ENCODE assay signal across 8 mouse cellular contexts in genomic region chr1:89454196-89455123, GRCm38 (mm10). TPM values are rescaled to one million over a fixed set of nuclear protein-coding genes. Genes with fewer than 3 reads are reported as not detected.
DNase-seq lines count a peak whose midpoint lies in the region; ATAC-seq lines count a peak whose summit lies in the region.

Gene Agap1, plus strand, starts transcription at chr1:89454806.

- peak within 1 kb of the TSS; percentile 92 for H3K4me2 ChIP-seq in intestine, embryonic 14.5 days (ENCODE audit: low read length)

- DNase-seq in adrenal gland, adult 2 months, result peak; percentile 98
- DNase-seq in embryo, embryonic 11 days, result peak; percentile 97
- peak; percentile 96 for DNase-seq in gastrocnemius, postnatal 25 days
- DNase-seq in intestine, embryonic 14.5 days (ENCODE audit: low spot score), result peak; percentile 92
- peak; percentile 90 to 97 for DNase-seq in left cerebral cortex, postnatal 10 days (ENCODE audit: extremely low spot score in 1 of 2, low spot score in 2 of 2)
- peak; percentile 95 for DNase-seq in right cerebral cortex, postnatal 25 days
- peak; percentile 88 to 93 for DNase-seq in urinary bladder, postnatal 36 days (ENCODE audit: low spot score in 2 of 2)

- peak within 1 kb of the TSS; percentile 80 for H3K9ac ChIP-seq in intestine, embryonic 14.5 days (ENCODE audit: low read length)

- peaks cover 14% of the 10 kb centered on the region for H3K4me1 ChIP-seq in intestine, embryonic 14.5 days (replicated peaks; ENCODE audit: control insufficient read depth, insufficient read depth, low read length)

- H3K4me3 ChIP-seq in intestine, embryonic 14.5 days (ENCODE audit: low read depth, low read length), result peak within 1 kb of the TSS; percentile 77

- under 1% methylated on average over 116 of the region's 118 CpGs for WGBS in intestine, embryonic 14.5 days

- peak within 1 kb of the TSS; percentile 84 for H3K27ac ChIP-seq in intestine, embryonic 14.5 days (ENCODE audit: low read depth)

- H3K9me3 ChIP-seq in intestine, embryonic 14.5 days (ENCODE audit: control insufficient read depth, low read length), result peaks cover 6% of the 10 kb centered on the region; the same call in 1 of the 2 replicates

- intact Hi-C loops in left cerebral cortex, postnatal 10 days (cut with DNase I), result loop anchor here (5.0 kb wide), 2 partner anchors 68 to 212 kb away; no protein-coding TSS in a partner anchor

- no peaks in the 10 kb centered on the region for H3K27me3 ChIP-seq in intestine, embryonic 14.5 days (replicated peaks; ENCODE audit: control insufficient read depth, insufficient read depth, low read length)

- peak; percentile 92 for ATAC-seq in intestine, embryonic 14.5 days (replicated peaks; ENCODE audit: low FRiP score, low TSS enrichment, low read depth)
- peak; percentile 73 for ATAC-seq in megakaryocyte progenitor cell, adult 5-6 weeks (replicated peaks; ENCODE audit: poor library complexity)

- H3K36me3 ChIP-seq in intestine, embryonic 14.5 days (ENCODE audit: control insufficient read depth, insufficient read depth, low read length), result no peaks in the 10 kb centered on the region

RNA-seq across cellular contexts. Expression of gene Agap1, which starts in this region (rescaled TPM):
- 10 to 100 TPM; 46.2 to 61.6 TPM for total RNA-seq in adrenal gland, adult 2 months (2021)
- polyA plus RNA-seq in adrenal gland, adult 2 months (2012; rRNA removed), result 11.3 and 15.5 TPM in 2 replicates
- total RNA-seq in gastrocnemius, postnatal 25 days (2021), result 10 to 100 TPM; 15.1 to 21.8 TPM
- 16.6 and 17.9 TPM in 2 replicates for polyA plus RNA-seq in intestine, embryonic 14.5 days (2014; fragmentation: Nextera tagmentation; extraction: Ambion mirVana)
- total RNA-seq in left cerebral cortex, postnatal 10 days (2021), result 100 to 1,000 TPM; 300 to 303 TPM
- total RNA-seq in megakaryocyte progenitor cell, adult 5-6 weeks (2015), result 7.8 and 9.4 TPM in 2 replicates
- 5.8 and 6.8 TPM in 2 replicates for total RNA-seq in megakaryocyte progenitor cell, adult 5-6 weeks (2017)

Comparison
In these comparisons a context has a peak if more than half of its experiments do, and no peak if none do; other contexts are left out.
1. Peak in every context shown above with its lines: DNase-seq, ATAC-seq, H3K4me3 ChIP-seq and H3K27ac ChIP-seq.
2. RNA of gene Agap1 (total RNA-seq): 300 to 303 TPM in left cerebral cortex, postnatal 10 days; 46.2 to 61.6 TPM in adrenal gland, adult 2 months, 15.1 to 21.8 TPM in gastrocnemius, postnatal 25 days and 5.8 to 9.4 TPM in megakaryocyte progenitor cell, adult 5-6 weeks; every median in the first group is over 4 times any median in the second.